Mouse (Mus musculus) kidney, adult 18-20 months (tissue): ENCODE results near the gene Pip5k1c.

Experiments
- DNase-seq: peaks from one replicate; pipeline ENCODE4 v3.0.0; 2021

The Pip5k1c gene

DNA sequence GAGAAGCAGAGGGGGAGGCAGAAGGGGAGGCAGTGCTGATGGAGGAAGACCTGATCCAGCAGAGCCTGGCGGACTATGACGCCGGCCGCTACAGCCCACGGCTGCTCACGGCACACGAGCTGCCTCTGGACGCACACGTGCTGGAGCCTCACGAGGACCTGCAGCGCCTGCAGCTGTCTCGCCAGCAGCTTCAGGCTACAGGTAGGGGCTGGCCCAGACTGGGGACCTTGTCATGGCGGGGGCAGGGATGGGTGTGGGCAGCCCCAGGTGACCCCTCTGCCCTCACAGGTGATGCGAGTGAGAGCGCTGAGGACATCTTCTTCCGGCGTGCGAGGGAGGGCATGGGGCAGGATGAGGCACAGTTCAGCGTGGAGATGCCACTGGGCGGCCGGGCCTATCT lies 32.4 kb downstream of the Pip5k1c start:
- DNase-seq = no peak

DNA sequence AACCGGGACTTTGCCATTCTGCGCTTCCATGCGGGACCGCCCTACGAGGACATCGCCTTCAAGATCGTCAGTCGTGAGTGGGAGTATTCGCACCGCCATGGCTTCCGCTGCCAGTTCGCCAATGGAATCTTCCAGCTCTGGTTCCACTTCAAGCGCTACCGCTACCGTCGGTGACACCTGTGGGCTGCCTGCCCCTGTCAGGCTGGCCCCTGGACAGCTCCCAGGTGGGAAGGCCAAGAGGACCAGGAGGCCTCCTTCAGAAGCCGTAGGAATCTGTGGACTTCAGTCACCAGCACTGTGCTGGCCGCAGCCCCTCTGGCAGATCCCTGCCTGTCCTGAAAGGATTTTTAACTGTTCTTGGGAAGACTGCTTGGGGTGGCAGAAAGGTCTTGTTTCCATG lies 33.0 kb downstream of the Pip5k1c start:
- DNase-seq = no peak

DNA sequence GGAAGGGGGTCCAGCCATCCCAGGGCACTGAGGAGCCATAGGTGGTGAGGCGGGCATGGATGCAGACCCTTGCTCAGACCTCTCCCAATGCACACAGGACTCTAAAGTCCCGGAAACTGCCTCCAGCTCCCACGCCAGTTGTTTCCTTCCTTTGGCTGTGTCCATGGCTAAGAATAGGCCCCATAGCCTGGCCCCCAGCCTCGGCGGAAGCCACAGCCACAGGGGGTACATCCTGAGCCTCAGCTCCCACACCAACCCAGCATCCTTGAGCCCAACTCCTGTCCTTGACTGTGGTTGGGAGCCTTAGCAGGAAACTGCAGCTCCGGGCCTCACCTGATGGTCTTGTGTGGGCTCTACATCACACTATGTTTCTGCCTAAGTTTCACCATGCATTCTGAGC lies 34.1 kb downstream of the Pip5k1c start:
- peak; percentile 52 for DNase-seq

DNA sequence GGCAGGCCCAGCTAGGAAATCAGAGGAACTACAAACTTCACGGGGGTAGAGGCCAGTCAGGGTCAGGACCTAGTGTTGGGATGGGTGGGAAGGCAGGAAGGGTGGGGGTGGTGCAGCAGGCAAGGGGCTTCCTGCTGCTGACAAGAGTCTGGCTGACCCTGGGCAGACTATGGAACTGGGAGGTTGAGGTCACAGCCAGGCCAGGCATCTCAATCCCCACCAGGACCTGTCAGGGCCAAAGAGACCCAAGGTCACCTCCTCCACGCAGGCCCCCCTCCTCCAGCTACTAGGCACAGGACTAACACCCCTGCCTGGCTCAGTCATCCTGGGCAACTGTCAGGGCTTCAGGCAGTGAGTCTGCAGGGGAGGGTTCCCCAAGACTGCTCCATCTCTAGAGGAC lies 35.2 kb downstream of the Pip5k1c start:
- peak; percentile 35 for DNase-seq

DNA sequence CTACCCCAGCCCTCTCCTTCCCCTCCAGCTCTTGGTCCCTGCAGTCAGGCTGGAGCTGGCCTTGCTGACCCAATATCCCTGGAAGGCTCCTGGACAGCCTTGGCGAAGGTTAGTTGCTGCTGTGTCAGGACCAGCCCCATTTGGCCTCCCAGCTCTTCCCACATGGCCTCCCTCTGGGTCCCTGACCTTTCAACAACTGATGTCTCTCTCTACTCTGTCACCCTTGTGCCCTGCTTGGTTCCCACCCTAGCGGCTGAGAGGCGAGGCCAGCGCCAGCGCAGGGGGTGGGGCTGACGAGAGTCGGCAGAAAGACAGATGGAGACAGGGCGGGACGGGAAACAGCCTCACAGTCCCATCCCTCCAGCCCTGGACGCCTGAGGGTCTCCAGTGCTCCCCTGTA lies 35.6 kb downstream of the Pip5k1c start, which contains the start of gene Tbxa2r:
TSS of gene Tbxa2r (plus strand) at position 346 of the 400 bp plus-strand sequence.
- DNase-seq = peak; percentile 56

DNA sequence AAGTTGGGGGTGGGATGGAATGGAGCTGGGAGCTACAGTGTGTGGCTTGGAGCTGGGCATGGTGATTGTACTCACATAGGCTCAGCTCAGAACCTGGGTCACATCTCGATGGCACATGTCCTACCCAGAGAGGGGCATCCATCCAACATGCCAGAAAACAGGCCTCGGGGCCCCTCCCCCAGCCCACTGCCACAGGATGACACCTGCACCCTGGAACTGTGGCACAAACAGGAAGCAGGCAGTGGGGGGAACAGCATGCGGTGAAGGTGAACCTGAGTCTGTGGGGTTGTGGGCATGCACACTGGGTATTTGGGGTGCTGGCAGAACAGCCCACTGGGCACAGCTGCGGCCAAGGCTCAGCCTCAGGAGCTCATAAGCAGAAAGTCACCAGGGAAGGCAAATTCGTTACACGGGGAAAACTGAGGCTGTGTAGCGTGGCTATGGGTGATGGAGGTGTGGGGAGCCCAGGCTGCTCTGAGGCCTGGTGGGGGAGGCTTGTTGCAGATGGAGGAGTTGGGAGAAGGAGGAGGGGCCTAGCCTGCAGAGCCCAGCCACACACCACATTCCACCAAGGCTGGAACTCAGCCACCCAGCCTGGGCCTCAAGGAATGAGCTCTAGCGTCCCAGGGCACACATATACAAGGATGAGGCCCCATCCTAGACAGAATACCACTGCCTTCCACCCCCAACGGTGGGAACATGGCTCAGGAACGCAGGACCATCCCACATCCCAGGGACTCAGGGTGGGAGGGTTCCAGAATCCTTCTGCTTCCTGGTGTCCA lies 36.6 kb downstream of the Pip5k1c start:
- no peak for DNase-seq

DNA sequence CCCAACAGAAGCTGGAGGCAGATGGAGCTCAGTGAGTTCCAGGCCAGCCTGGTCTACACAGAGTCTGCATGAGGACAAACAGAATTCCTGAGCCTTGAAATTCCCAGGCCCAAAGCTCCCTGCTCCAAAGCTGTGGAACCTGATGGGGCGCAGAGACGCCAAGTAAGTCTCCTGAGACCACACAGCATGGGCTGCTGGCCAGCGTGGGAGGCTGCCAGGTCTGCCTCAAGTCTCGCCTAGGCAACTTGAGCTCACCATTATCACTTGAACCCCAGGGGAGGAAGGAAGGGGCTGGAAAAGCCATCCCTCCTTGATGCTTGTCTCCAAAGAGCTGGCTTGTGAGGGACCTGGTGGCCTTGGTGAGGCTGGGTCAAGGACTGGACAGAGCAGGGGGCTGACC lies 37.2 kb downstream of the Pip5k1c start:
- peak; percentile 39 for DNase-seq

DNA sequence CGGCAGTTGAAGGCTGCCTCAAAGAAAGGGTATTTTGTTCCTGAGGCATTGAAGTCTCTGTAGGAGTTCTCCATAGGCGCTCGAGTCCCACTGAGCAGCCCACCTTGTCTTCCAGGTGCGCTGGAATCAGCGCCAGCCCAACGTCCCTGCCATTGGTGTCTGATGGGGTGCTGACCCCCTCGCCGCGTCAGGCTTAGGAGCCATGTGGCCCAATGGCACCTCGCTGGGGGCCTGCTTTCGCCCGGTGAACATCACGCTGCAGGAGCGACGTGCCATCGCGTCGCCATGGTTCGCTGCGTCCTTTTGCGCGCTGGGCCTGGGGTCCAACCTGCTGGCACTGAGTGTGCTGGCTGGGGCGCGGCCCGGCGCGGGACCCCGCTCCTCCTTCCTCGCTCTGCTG lies 39.5 kb downstream of the Pip5k1c start:
- no peak for DNase-seq

DNA sequence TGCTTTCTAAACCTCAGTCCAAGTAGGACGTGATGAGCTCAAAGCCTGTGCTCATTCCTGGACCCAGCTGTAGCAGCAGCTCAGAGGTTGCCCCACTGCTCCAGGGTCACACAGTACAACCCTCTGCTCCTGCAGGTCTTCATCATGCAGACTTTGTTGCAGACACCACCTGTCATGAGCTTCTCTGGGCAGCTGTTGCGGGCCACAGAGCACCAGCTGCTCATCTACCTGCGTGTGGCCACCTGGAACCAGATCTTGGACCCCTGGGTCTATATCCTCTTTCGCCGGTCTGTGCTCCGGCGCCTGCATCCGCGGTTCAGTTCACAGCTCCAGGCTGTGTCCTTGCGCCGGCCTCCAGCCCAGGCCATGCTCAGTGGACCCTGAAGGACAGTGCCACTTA lies 41.6 kb downstream of the Pip5k1c start:
- DNase-seq = no peak

DNA sequence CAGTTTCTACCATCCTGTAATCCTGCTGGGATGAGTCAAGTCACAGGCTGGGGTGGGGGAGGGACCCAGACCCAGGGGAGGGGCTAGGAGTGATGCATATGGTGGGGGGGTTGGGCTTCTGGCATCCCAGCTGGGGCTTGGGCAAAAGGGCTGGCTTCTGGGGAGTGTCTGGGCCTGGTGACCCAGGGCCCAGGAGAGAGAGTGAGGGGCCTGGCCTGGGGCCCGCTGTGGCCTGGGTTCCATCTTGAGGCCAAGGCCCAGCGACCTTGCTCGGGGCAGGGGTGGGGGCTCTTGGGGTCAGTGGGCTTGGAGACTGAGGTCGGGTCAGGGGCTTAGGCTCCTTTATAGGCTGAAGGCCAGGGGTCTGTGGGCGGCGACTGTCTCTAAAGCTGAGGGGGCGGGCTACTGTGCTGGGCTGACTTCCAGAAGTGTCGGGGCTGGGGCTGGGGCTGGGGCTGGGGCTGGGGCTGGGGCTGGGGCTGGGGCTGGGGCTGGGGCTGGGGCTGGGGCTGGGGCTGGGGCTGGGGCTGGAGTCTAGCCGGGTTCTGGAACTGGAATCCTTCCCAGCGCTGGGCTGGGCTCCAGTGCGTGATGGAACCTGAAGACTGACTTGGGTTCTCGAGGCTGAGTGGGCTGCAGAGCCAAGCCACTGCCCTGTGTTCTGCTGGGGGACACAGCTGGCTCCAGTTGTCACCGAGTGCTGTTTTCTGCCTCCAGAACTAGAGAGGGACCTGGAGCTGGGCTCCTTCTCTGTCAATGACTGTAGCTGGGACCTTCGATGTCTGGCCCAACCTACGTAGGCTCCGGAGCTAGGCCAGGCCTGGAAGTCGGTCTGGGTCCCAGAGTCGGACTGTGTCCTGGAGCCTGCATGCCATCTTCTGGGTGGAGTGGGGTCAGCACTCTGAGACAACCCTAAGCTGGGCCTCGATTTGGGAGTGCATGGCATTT lies 42.9 kb downstream of the Pip5k1c start:
- DNase-seq = no peak

DNA sequence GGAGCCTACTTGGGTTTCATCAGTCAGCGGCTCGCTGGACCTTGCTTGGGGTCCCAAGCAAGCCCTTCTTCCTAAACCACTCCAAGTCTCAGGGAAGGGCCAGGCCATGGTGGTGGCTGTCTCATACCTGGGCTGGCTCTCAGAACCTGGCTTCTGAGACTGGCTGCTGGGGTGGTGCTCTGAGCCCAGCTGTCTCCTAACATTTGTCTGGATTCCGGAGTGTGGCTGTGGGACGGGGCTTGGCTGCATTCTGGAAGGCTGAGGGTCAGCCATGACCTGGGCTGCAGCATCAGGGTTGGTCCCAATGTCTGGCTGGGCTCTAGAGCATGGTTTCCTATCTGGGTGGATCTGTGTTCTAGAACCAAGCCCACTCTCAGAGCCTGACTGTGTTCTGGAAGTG lies 43.8 kb downstream of the Pip5k1c start:
- DNase-seq = no peak

DNA sequence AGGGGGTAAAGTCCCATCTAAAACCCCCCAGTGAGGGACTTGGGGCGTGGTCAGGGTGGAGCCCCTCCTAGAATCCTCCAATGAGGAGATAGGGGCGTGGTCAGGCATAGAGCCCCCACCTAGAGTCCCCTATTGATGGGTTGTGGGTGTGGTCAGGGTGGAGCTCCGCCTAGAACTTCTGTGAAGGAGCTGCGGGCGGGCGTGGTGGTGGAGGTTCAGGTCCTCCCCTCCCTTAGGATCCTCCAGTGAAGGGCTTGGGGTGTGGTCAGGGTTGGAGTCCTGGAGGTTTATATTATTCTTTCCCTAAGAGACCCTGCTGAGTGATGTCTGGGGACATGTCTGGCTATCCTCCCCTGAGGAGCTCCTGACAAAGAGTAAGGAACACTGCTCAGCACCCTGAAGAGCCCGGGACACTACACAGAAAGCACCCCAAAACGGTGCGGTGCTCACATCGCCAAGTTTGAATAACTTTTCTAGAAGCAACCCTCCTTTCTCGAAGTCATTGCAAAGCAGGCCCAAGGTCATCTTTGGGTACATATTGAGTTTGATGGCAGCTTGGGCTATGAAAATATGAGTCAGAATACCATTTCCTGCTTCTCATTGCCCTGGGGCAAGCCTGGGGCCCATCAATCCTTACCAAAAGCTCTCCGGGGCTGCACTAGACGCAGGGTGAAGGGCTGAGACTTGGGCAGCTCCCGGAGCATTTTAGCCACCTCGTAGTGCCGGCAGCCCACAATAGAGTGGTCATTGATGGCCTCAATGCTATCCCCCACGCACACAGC lies 48.0 kb downstream of the Pip5k1c start:
- no peak for DNase-seq

DNA sequence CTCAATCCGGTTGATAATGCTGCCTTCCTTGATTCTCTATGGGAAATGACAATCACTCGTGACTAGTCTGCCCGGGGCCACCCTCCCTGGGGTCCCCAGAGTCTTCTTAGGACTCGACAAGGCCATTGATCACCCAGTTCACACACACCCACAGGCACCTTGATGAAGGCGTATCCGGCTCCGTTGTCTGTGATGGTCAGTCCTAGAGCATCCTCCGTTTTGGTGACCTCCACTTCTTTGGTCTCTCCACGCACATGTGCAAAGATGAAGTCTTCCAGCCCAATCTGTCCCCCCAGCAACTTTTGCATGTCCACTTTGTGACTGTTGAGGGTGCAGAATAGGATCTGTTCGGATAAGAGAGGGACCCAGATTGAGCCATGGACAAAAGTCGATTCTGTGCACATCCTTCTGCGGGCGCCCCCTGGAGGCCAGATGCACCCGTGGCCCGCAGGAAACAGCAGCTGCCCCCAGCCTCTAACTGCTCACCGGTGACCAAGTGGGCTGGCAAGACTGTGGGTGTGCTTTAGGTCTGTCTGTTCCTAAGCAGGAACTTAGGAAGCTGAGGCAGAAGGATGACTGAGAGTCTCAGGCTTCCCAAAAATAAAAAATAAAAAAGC lies 48.7 kb downstream of the Pip5k1c start:
- peak; percentile 81 for DNase-seq

DNA sequence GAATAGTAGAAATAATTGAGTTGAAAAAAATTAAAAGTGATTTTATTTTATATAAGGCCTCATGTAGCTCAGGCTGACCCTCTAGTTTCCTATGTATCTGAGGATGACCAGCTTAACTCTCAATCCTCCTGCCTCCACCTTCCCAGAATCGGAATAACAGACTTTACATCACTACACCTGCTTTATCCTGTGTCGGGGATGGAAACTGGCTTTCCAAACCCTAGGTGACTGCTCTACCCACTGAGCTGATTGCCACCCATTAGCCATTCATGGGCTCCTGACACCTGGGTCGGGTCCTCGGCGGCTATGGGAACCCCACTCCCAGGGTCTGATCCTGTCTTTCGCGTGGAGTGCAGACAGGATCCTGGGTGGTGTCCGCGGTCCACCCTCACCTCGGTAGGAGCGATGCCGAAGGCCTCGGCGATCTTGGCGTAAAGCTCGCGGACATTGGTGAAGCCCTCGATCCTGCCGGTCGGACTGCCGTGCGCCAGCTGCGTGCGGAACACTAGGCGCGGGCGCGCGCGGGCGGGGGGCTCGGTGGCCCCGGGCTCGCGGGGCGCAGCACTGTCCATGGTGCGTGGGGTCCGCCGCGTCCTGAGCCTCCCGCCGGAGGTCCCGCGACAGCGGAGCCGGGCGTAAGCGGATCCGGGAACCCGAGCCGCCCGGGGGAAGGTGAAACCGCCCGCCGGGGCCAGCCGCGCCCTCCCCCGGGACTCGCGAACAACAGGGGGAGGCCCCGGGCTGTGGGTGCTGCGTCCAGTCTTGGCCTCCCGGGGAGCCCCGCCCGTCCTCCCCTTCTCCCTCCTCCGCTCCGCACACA lies 50.1 kb downstream of the Pip5k1c start, which contains the start of gene Gipc3:
TSS of gene Gipc3 (minus strand) at position 581 of the 820 bp plus-strand sequence.
- no peak for DNase-seq

DNA sequence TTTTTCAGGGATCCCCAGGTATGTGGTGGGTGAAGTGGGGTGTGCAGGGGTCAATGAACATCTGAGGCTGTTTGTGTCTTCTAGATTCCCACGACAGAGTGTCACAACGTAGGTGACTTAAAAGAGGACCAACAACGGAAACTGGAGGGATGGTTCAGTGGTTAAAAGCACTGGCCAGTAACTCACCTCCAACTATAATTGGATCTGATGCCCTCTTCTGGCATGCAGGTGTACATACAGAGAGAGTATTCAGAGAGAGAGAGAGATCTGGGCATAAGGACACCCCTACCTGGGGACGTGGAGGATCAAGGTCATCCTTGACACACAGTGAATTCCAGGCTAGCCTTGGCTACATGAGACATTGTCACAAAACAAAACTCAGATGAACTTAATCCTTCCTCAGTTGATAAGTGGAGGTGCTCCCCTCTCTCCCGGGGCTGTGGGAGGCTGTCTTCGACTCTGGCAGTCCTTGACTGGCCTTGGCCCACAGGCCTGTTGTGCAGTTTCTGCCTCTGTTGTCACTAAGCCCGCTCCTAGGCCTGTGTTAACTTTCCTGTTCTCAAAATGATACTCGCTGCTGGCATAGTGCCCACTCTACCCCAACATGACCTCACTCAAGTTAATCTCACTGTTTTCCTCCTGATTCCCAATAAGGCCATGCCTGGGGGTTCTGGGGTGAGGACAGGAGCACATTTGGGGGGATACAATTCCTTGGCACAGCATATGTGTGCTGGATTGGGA lies 51.8 kb downstream of the Pip5k1c start:
- DNase-seq = no peak

DNA sequence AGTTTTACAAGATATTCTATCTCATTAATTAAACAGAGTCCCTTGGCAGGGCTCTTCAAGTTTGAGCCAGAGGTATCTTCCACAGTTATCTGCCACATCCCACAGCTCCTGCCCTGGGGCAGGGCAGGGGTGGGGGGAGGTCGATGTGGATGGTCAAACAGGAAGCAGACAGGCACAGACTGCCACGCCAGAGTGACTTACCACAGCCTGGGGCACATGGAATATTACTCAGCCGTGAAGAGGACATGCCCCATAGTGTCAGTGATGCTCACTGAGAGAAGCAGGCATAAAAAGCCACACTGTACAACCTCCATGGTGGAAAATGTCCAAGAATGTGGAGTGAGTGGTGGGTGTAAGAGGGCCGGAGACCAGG lies 52.4 kb downstream of the Pip5k1c start:
- no peak for DNase-seq

DNA sequence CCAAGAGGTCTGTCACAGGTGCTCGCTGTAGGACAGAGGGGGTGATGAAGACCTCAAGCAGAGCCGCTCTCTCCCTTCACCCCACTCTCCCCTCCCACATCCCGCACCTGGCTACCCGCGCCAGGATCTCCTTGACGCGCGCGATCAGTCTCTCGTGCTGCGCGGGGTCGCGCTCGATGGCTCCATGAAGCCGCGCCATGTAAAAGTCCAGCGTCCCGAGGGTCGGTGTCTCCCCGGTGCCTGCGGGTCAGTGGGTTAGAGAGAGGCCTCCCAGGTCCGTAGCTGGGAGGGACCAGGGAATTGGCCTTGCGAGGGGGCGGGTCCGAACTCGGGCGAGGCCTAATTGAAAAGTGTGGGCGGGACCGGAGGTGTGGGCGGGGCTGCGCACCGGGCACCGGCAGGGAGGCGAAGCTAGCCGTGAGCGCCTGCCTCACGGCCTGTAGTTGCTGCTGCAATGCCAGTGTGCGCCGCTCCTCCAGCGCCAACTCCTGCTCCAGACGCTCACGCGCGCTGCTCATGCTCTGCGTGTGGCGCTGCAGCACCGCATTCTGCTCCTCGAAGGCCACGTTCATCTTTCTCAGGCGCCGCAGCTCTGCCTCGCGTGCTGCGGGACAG lies 53.8 kb downstream of the Pip5k1c start:
- peak; percentile 80 for DNase-seq

DNA sequence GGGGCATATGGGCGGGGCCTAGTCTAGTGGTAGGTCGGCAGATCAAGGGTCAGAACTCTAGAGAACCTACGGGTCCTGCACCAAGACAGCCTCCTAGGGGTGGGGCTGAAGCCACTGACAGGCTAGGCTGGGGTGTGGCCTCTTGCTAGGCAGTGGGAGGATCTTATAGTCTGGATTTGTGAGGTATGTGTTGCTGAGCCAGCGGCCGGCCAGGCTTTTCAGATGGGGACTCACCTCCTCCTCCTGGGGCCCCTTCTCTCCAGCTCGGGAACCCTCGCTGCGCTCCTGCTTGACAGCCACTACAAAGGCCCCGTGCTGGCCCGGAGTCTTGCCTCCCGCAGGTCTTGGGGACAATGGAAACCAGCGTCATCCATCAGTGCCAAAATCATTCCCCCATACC lies 56.4 kb downstream of the Pip5k1c start:
- DNase-seq = peak; percentile 63

DNA sequence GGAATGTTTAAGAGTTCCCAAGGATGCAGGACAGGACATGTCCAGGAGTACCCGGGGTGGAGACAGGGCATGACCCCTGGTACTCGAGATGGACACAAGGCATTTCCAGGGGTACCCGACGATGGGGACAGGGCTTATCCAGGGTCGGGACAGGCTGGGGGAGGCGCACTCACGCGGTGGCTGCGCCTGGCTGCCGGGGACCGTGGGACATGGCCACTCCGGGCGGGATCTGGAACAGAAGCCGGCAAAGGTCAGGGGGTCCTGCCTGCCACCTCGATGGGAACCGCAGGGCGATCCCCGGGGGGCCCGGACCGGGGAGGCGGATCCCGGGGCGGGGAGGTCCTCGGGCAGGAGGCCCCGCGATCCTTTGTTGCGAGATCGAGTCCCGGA lies 57.2 kb downstream of the Pip5k1c start:
- no peak for DNase-seq

DNA sequence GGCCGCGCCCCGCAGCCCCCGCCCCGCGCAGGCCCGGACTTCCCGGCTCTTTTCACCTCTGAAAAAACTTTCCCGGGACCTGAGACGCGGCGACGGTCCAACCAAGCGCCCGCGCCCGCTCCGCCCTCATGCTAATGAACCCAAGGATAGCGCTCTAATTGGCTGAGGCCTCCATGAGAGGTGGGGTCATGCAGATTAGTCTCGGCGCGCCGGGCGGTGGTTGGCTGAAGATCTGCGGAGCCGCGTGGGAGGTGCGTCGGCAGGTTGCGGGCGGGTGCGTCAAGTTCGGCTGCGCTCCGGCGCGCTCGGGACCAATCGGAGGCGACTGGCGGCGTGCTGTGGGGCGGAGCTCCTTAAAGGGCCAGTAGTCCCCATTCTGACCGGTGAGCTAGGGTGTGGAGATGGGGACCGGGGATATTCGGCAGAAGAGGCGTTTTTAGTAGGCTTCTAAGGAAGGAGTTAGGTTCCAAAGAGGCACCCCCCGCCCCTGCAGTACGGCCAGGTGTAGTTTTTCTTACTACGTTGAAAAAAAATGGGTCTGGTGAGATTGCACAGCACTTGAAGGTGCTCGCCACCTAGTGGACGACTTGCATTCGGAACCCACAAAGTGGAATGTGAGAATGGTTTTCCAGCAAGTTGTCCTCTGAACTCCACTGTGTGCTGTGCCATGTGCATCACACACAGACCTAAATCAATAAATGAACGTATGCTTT lies 57.7 kb downstream of the Pip5k1c start, which contains the start of gene Hmg20b:
TSS of gene Hmg20b (minus strand) at position 130 of the 713 bp plus-strand sequence.
- DNase-seq = peak; percentile 99
